Mouse (Mus musculus) embryonic fibroblast, embryonic 13.5 days (primary cell): ENCODE results near the gene Snx14.

ENCODE experiments used
- CTCF ChIP-seq: IDR thresholded peaks from 2 replicates; pipeline ENCODE4 v1.5.1; 2011; ENCODE audit warnings: mild to moderate bottlenecking, control low read depth, low read length, moderate library complexity, borderline replicate concordance; ENCODE audit not compliant: insufficient read depth
- POLR2A ChIP-seq: IDR thresholded peaks from 2 replicates; pipeline ENCODE4 v1.6.1; 2011; ENCODE audit warnings: low read depth, mild to moderate bottlenecking, control low read depth, low read length, moderate library complexity

- TF ChIP-seq CTCF = no peak
- no peak for TF ChIP-seq POLR2A
Observed at GRCm38 (mm10) chr9:88335839-88336238, 102.9 kb downstream of the Snx14 start.
